Mouse (Mus musculus): ENCODE data around the gene Stim1.

Stim1 gene

GRCm38 (mm10) chr7:102422036-102422435 lies 154.4 kb downstream of the Stim1 start:
- no peak for ATAC-seq (ENCODE audit: insufficient number of reproducible peaks, low FRiP score, low TSS enrichment)

GRCm38 (mm10) chr7:102425933-102426685 lies 158.5 kb downstream of the Stim1 start:
- ATAC-seq (ENCODE audit: insufficient number of reproducible peaks, low FRiP score, low TSS enrichment), result no peak

- no peak for ATAC-seq (ENCODE audit: insufficient number of reproducible peaks, low FRiP score, low TSS enrichment)
Measured at GRCm38 (mm10) chr7:102434344-102434743, 166.7 kb downstream of the Stim1 start.

- no peak for ATAC-seq (ENCODE audit: insufficient number of reproducible peaks, low FRiP score, low TSS enrichment)
Measured at GRCm38 (mm10) chr7:102440822-102441656, 173.4 kb downstream of the Stim1 start.

- ATAC-seq (ENCODE audit: insufficient number of reproducible peaks, low FRiP score, low TSS enrichment), result peak; percentile 99
Measured at GRCm38 (mm10) chr7:102441657-102442391, 174.2 kb downstream of the Stim1 start, which contains the start of gene Rrm1. Rrm1 (plus strand) TSS chr7:102441695.

GRCm38 (mm10) chr7:102442432-102442831 lies 174.8 kb downstream of the Stim1 start:
- ATAC-seq (ENCODE audit: insufficient number of reproducible peaks, low FRiP score, low TSS enrichment), result no peak

- no peak for ATAC-seq (ENCODE audit: insufficient number of reproducible peaks, low FRiP score, low TSS enrichment)
Measured at GRCm38 (mm10) chr7:102444301-102444700, 176.7 kb downstream of the Stim1 start.

- ATAC-seq (ENCODE audit: insufficient number of reproducible peaks, low FRiP score, low TSS enrichment), result no peak
Measured at GRCm38 (mm10) chr7:102446438-102446837, 178.8 kb downstream of the Stim1 start.

GRCm38 (mm10) chr7:102458618-102459380 lies 191.2 kb downstream of the Stim1 start:
- no peak for ATAC-seq (ENCODE audit: insufficient number of reproducible peaks, low FRiP score, low TSS enrichment)

GRCm38 (mm10) chr7:102467566-102467965 lies 200.0 kb downstream of the Stim1 start:
- no peak for ATAC-seq (ENCODE audit: insufficient number of reproducible peaks, low FRiP score, low TSS enrichment)

- ATAC-seq (ENCODE audit: insufficient number of reproducible peaks, low FRiP score, low TSS enrichment), result no peak
Measured at GRCm38 (mm10) chr7:102472675-102473074, 205.1 kb downstream of the Stim1 start.

GRCm38 (mm10) chr7:102476601-102477000 lies 209.0 kb downstream of the Stim1 start:
- no peak for ATAC-seq (ENCODE audit: insufficient number of reproducible peaks, low FRiP score, low TSS enrichment)

GRCm38 (mm10) chr7:102477377-102477776 lies 209.8 kb downstream of the Stim1 start:
- no peak for ATAC-seq (ENCODE audit: insufficient number of reproducible peaks, low FRiP score, low TSS enrichment)

GRCm38 (mm10) chr7:102478425-102478824 lies 210.8 kb downstream of the Stim1 start:
- ATAC-seq (ENCODE audit: insufficient number of reproducible peaks, low FRiP score, low TSS enrichment), result no peak

GRCm38 (mm10) chr7:102478926-102479325 lies 211.3 kb downstream of the Stim1 start:
- ATAC-seq (ENCODE audit: insufficient number of reproducible peaks, low FRiP score, low TSS enrichment), result no peak

- no peak for ATAC-seq (ENCODE audit: insufficient number of reproducible peaks, low FRiP score, low TSS enrichment)
Measured at GRCm38 (mm10) chr7:102479368-102480078, 211.9 kb downstream of the Stim1 start.

- no peak for ATAC-seq (ENCODE audit: insufficient number of reproducible peaks, low FRiP score, low TSS enrichment)
Measured at GRCm38 (mm10) chr7:102480821-102481220, 213.2 kb downstream of the Stim1 start.

- ATAC-seq (ENCODE audit: insufficient number of reproducible peaks, low FRiP score, low TSS enrichment), result no peak
Measured at GRCm38 (mm10) chr7:102481579-102481978, 214.0 kb downstream of the Stim1 start, which contains the start of gene Olfr543. Olfr543 (minus strand) TSS chr7:102481679.

GRCm38 (mm10) chr7:102483665-102484064 lies 216.1 kb downstream of the Stim1 start:
- ATAC-seq (ENCODE audit: insufficient number of reproducible peaks, low FRiP score, low TSS enrichment), result no peak
